Mouse (Mus musculus) NIH3T3 (cell line): ENCODE results near the gene Dhrs7b.
A peak's percentile ranks its signal among the peaks of the same experiment; 100 is the strongest.

Experiments used
- DNase-seq: peaks from one replicate; pipeline ENCODE4 v3.0.0-alpha.2; 2012; ENCODE audit warnings: low read depth

The Dhrs7b gene

GRCm38 (mm10) chr11:60902001-60902400 lies 71.6 kb downstream of the Dhrs7b start:
- DNase-seq: no peak

- DNase-seq: no peak
Observed at GRCm38 (mm10) chr11:60902486-60902885, 72.1 kb downstream of the Dhrs7b start.

DNA sequence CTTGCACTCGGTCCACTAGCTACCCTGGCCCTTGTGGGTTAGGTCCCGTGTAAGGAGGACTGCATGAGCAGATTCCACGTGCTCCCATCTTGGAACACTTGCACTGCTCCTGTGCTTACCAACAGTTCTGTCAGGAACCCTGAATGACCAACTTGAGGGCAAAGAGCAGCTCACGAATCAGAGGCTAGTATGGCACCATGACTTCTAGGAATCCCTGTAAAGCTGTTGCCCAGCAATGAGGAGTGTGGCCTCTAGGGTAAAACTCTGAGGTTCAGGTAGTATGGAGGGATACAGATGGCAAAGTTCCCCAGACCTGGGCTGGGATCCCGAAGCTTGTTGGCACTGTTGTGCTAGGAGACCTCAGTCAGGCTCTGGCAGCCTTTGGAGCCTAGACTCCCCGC lies 73.2 kb downstream of the Dhrs7b start:
- no peak for DNase-seq

DNA sequence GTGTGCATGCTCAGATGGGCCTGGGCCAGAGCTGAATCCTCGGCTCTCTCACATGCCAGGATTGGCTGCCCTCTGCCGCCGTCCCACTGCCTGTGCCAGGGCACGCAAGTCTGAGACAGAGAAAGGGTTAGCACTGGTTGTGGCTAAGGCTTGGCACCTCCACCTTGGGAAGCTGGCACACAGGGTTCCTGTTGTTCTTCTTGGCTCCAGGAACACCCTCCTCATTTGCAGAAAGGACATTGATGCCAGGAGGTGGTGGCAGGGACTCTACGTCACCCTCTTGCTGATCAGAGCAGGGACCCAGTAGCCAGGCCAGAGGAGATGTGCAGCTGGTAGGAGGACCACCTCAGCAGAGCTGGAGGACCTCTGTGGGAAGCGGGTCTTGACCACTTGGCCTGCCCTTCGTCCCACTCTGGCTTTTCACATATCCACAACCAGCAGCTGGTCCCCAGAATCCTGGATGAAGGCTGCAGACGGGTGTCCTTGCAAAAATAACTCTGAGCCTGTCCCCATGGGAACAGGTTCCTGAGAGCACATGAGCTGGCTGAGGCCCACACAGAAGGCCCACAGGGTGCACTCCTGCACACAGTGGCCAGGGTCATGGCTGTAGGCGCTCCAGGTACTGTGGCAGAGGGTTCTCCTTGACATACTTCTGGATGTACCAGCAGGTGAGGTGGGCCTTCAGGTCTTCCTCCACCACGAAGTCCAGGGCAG lies 75.1 kb downstream of the Dhrs7b start:
- no peak for DNase-seq

- DNase-seq: no peak
Observed at GRCm38 (mm10) chr11:60906449-60906848, 76.0 kb downstream of the Dhrs7b start.

- peak; percentile 73 for DNase-seq
Observed at GRCm38 (mm10) chr11:60908073-60908472, 77.6 kb downstream of the Dhrs7b start.

GRCm38 (mm10) chr11:60909626-60910025 lies 79.2 kb downstream of the Dhrs7b start:
- no peak for DNase-seq
